Mouse (Mus musculus) large intestine, adult 2 months (tissue): ENCODE results near the gene Taok3. TPM values are rescaled to one million over a fixed set of nuclear protein-coding genes. Genes with fewer than 3 reads are reported as not detected.

ENCODE experiments used
- DNase-seq: peaks from one replicate; pipeline ENCODE4 v3.0.0-alpha.2; 2012; ENCODE audit warnings: low read depth, low spot score
- WGBS: fragments of 180-500 bp; shearing (Covaris S2); methylation state at CpG from one replicate; pipeline ENCODE4 v1.1.7; 2018; 5-methylcytosine and 5-hydroxymethylcytosine counted together
- polyA plus RNA-seq: library from polyadenylated mRNA; depleted of rRNA; stranded (reverse); fragments of >200 nt; gene quantifications from 2 replicates; pipeline ENCODE4 v1.2.3, GENCODE M21; 2012; rRNA removed

The Taok3 gene
- polyA plus RNA-seq, 1 experiment: 18.1 TPM

- no peak for DNase-seq
- 13% methylated on average over 9 of the region's 9 CpGs for WGBS
These were observed 194.9 kb downstream of the Taok3 start for GRCm38 (mm10) chr5:117314587-117315428.

GRCm38 (mm10) chr5:117318741-117319629, 199.1 kb downstream of the Taok3 start, which contains the start of gene Vsig10:
TSS of gene Vsig10 (plus strand) at chr5:117319083.
- DNase-seq: no peak
- under 1% methylated on average over 81 of the region's 81 CpGs for WGBS

GRCm38 (mm10) chr5:117323751-117324150, 203.8 kb downstream of the Taok3 start:
- 86% methylated on average over 9 of the region's 9 CpGs for WGBS
- no peak for DNase-seq

Other genes with a start within 250 kb of the Taok3 start
- 52.0 and 65.2 TPM in 2 replicates for gene Suds3, start 4.0 kb upstream of the Taok3 start, polyA plus RNA-seq
- 259 and 294 TPM in 2 replicates for gene Pebp1, start 167.5 kb downstream of the Taok3 start, polyA plus RNA-seq
- 40.2 and 63.7 TPM in 2 replicates for gene Vsig10, start 199.0 kb downstream of the Taok3 start, polyA plus RNA-seq
- 205 and 245 TPM in 2 replicates for gene Wsb2, start 237.2 kb downstream of the Taok3 start, polyA plus RNA-seq